Mouse (Mus musculus) intestine, embryonic 14.5 days (tissue): ENCODE measurements at regions not wholly inside any gene's neighbourhood (a gene's known extent, or its start where the extent isn't known, plus 50 kb on each side); places are given as distances from the start of the nearest gene placed in this dataset.

Source experiments
- ATAC-seq: fragments of 200-750 bp; cut with Nextera tagmentation; replicated peaks from 2 replicates; pipeline ENCODE4 v1.8.0; 2017; ENCODE audit warnings: low read depth, moderate number of reproducible peaks, moderate TSS enrichment, moderate library complexity; ENCODE audit not compliant: low FRiP score, low TSS enrichment
- DNase-seq: peaks from one replicate; pipeline ENCODE4 v3.0.0-alpha.2; 2018; ENCODE audit warnings: low spot score
- H3K27ac ChIP-seq: fragments of 300-500 bp; sonication (generic); 2 replicates; pipeline ENCODE4 v1.5.1; 2014; ENCODE audit warnings: low read depth, mild to moderate bottlenecking, control low read depth
- H3K27me3 ChIP-seq: fragments of 300-500 bp; sonication (generic); replicated peaks from 2 replicates; pipeline ENCODE4 v1.6.1; 2014; ENCODE audit warnings: low read length, control low read depth; ENCODE audit not compliant: control insufficient read depth, insufficient read depth
- H3K36me3 ChIP-seq: fragments of 300-500 bp; sonication (generic); 2 replicates; pipeline ENCODE4 v1.6.1; 2014; ENCODE audit warnings: low read length, control low read depth; ENCODE audit not compliant: control insufficient read depth, insufficient read depth
- H3K4me1 ChIP-seq: fragments of 300-500 bp; sonication (generic); replicated peaks from 2 replicates; pipeline ENCODE4 v1.6.1; 2014; ENCODE audit warnings: low read length, control low read depth, mixed read lengths; ENCODE audit not compliant: control insufficient read depth, insufficient read depth
- H3K4me2 ChIP-seq: fragments of 300-500 bp; sonication (generic); 2 replicates; pipeline ENCODE4 v1.6.1; 2014; ENCODE audit warnings: low read length
- H3K4me3 ChIP-seq: fragments of 300-500 bp; sonication (generic); 2 replicates; pipeline ENCODE4 v1.5.1; 2014; ENCODE audit warnings: low read depth, low read length, control low read depth, mixed read lengths
- H3K9ac ChIP-seq: fragments of 300-500 bp; sonication (generic); 2 replicates; pipeline ENCODE4 v1.6.1; 2014; ENCODE audit warnings: mild to moderate bottlenecking, low read length
- H3K9me3 ChIP-seq: fragments of 300-500 bp; sonication (generic); 2 replicates; pipeline ENCODE4 v1.6.1; 2016; ENCODE audit warnings: low read length, control low read depth; ENCODE audit not compliant: control insufficient read depth
- WGBS: fragments of 180-500 bp; shearing (Covaris S2); extraction: QIAGEN DNeasy Blood & Tissue Kit; methylation state at CpG from one replicate; pipeline ENCODE4 v1.1.7; 2014; 5-methylcytosine and 5-hydroxymethylcytosine counted together

DNA sequence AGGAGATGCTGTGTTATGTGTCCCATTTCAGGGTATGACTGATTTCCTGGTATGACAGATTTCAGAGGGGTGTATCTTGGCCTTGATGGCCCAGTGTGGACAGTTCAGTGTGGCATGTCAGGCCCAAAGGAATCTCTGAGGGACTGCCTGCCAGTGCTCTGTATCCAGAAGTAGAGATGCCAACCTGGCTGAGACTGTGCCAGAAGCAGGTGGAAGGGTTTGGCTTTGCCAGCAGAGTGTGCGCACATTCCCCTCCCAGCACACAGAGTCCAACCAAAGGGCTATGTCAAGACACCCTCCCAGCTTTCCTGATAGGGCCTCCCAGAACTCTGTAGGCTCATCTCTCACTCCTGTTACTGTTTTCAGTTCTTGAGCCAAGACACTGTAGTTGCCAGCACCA lies 156.8 kb upstream of the Glra1 start:
- Histone ChIP-seq H3K36me3 (no peaks in the 10 kb centered on the region), H3K27ac (no peak overlapping the region), H3K27me3 (no peaks in the 10 kb centered on the region), H3K4me2 (no peak overlapping the region), H3K9ac (no peak overlapping the region), H3K4me1 (no peaks in the 10 kb centered on the region), H3K4me3 (no peak overlapping the region), H3K9me3 (no peaks in the 10 kb centered on the region)
- DNase-seq (no peak), ATAC-seq (no peak)
- WGBS = 82% methylated on average over 1 of the region's 1 CpGs
